Mouse (Mus musculus): ENCODE measurements around the gene Pick1. TPM values are rescaled to one million over a fixed set of nuclear protein-coding genes. Genes with fewer than 3 reads are reported as not detected.

The Pick1 gene
- polyA plus RNA-seq (2012; rRNA removed) = 82.6 and 90.5 TPM in 2 replicates

GRCm38 (mm10) chr15:79229058-79229821 lies at the start of gene Pick1, which contains the start of gene Gm49486:
Gene Pick1 (plus strand): TSS chr15:79229173.
Gene Gm49486 (plus strand): TSS chr15:79229391.
- Histone ChIP-seq H3K27ac (ENCODE audit: insufficient read depth, low read length) (peak within 1 kb of the TSS; percentile 87), H3K4me3 (ENCODE audit: insufficient read depth, low read length) (peak within 1 kb of the TSS; percentile 53), H3K4me1 (ENCODE audit: control insufficient read depth, insufficient read depth, low read length) (peaks cover 2% of the 10 kb centered on the region; the same call in 1 of the 2 replicates)
- TF ChIP-seq CTCF (IDR thresholded peaks at IDR 0.05; ENCODE audit: extremely low read depth, insufficient read depth, low read length) = no peak
- TF ChIP-seq POLR2A (IDR thresholded peaks at IDR 0.05; ENCODE audit: extremely low read depth, insufficient read depth, low read length) = peak; percentile 50; the same call in 1 of the 2 replicates

GRCm38 (mm10) chr15:79185213-79185612 lies 43.8 kb upstream of the Pick1 start:
- TF ChIP-seq CTCF (IDR thresholded peaks at IDR 0.05; ENCODE audit: extremely low read depth, insufficient read depth, low read length) (no peak), POLR2A (IDR thresholded peaks at IDR 0.05; ENCODE audit: extremely low read depth, insufficient read depth, low read length) (no peak)
- Histone ChIP-seq H3K4me3 (ENCODE audit: insufficient read depth, low read length) (no peak overlapping the region), H3K4me1 (ENCODE audit: control insufficient read depth, insufficient read depth, low read length) (no peaks in the 10 kb centered on the region), H3K27ac (ENCODE audit: insufficient read depth, low read length) (no peak overlapping the region)

- Histone ChIP-seq H3K4me1 (ENCODE audit: control insufficient read depth, insufficient read depth, low read length) (no peaks in the 10 kb centered on the region), H3K27ac (ENCODE audit: insufficient read depth, low read length) (no peak overlapping the region), H3K4me3 (ENCODE audit: insufficient read depth, low read length) (no peak overlapping the region)
- TF ChIP-seq POLR2A (IDR thresholded peaks at IDR 0.05; ENCODE audit: extremely low read depth, insufficient read depth, low read length) = no peak
- TF ChIP-seq CTCF (IDR thresholded peaks at IDR 0.05; ENCODE audit: extremely low read depth, insufficient read depth, low read length) = no peak
These were observed 41.2 kb upstream of the Pick1 start for GRCm38 (mm10) chr15:79187819-79188218.

- Histone ChIP-seq H3K27ac (ENCODE audit: insufficient read depth, low read length) (no peak overlapping the region), H3K4me3 (ENCODE audit: insufficient read depth, low read length) (no peak overlapping the region), H3K4me1 (ENCODE audit: control insufficient read depth, insufficient read depth, low read length) (no peaks in the 10 kb centered on the region)
- no peak for TF ChIP-seq POLR2A (IDR thresholded peaks at IDR 0.05; ENCODE audit: extremely low read depth, insufficient read depth, low read length)
- no peak for TF ChIP-seq CTCF (IDR thresholded peaks at IDR 0.05; ENCODE audit: extremely low read depth, insufficient read depth, low read length)
These were observed 37.5 kb upstream of the Pick1 start for GRCm38 (mm10) chr15:79191426-79191825.

GRCm38 (mm10) chr15:79192450-79192849 lies 36.5 kb upstream of the Pick1 start:
- Histone ChIP-seq H3K4me3 (ENCODE audit: insufficient read depth, low read length) (no peak overlapping the region), H3K4me1 (ENCODE audit: control insufficient read depth, insufficient read depth, low read length) (no peaks in the 10 kb centered on the region), H3K27ac (ENCODE audit: insufficient read depth, low read length) (peak overlapping the region; percentile 24)
- no peak for TF ChIP-seq POLR2A (IDR thresholded peaks at IDR 0.05; ENCODE audit: extremely low read depth, insufficient read depth, low read length)

- no peak for TF ChIP-seq CTCF (IDR thresholded peaks at IDR 0.05; ENCODE audit: extremely low read depth, insufficient read depth, low read length)
- Histone ChIP-seq H3K4me3 (ENCODE audit: insufficient read depth, low read length) (no peak overlapping the region), H3K4me1 (ENCODE audit: control insufficient read depth, insufficient read depth, low read length) (no peaks in the 10 kb centered on the region), H3K27ac (ENCODE audit: insufficient read depth, low read length) (peak overlapping the region; percentile 85)
These were observed 35.8 kb upstream of the Pick1 start for GRCm38 (mm10) chr15:79192885-79193845.

- Histone ChIP-seq H3K4me1 (ENCODE audit: control insufficient read depth, insufficient read depth, low read length) (no peaks in the 10 kb centered on the region), H3K27ac (ENCODE audit: insufficient read depth, low read length) (peak overlapping the region; percentile 85), H3K4me3 (ENCODE audit: insufficient read depth, low read length) (no peak overlapping the region)
- TF ChIP-seq POLR2A (IDR thresholded peaks at IDR 0.05; ENCODE audit: extremely low read depth, insufficient read depth, low read length) = no peak
- no peak for TF ChIP-seq CTCF (IDR thresholded peaks at IDR 0.05; ENCODE audit: extremely low read depth, insufficient read depth, low read length)
These were observed 34.9 kb upstream of the Pick1 start for GRCm38 (mm10) chr15:79194048-79194447.

GRCm38 (mm10) chr15:79194946-79195345 lies 34.0 kb upstream of the Pick1 start:
- TF ChIP-seq POLR2A (IDR thresholded peaks at IDR 0.05; ENCODE audit: extremely low read depth, insufficient read depth, low read length) (no peak), CTCF (IDR thresholded peaks at IDR 0.05; ENCODE audit: extremely low read depth, insufficient read depth, low read length) (no peak)
- peak overlapping the region; percentile 28; the same call in 1 of the 2 replicates for H3K27ac ChIP-seq (ENCODE audit: insufficient read depth, low read length)
- no peak overlapping the region for H3K4me3 ChIP-seq (ENCODE audit: insufficient read depth, low read length)
- H3K4me1 ChIP-seq (ENCODE audit: control insufficient read depth, insufficient read depth, low read length) = no peaks in the 10 kb centered on the region

- TF ChIP-seq POLR2A (IDR thresholded peaks at IDR 0.05; ENCODE audit: extremely low read depth, insufficient read depth, low read length) (no peak), CTCF (IDR thresholded peaks at IDR 0.05; ENCODE audit: extremely low read depth, insufficient read depth, low read length) (no peak)
- Histone ChIP-seq H3K4me3 (ENCODE audit: insufficient read depth, low read length) (no peak overlapping the region), H3K27ac (ENCODE audit: insufficient read depth, low read length) (peak overlapping the region; percentile 28; the same call in 1 of the 2 replicates), H3K4me1 (ENCODE audit: control insufficient read depth, insufficient read depth, low read length) (no peaks in the 10 kb centered on the region)
These were observed 33.5 kb upstream of the Pick1 start for GRCm38 (mm10) chr15:79195492-79195891.
